Mouse (Mus musculus) E14TG2a.4 (cell line): ENCODE results near the gene Galns.

Source experiments
- CTCF ChIP-seq: conservative IDR thresholded peaks from 2 replicates; pipeline ENCODE4 v1.5.1; 2014; ENCODE audit warnings: low read length
- NANOG ChIP-seq: IDR thresholded peaks from 2 replicates; pipeline ENCODE4 v1.6.1; 2014; ENCODE audit warnings: borderline replicate concordance, low read length, mixed read lengths
- POU5F1 ChIP-seq: IDR thresholded peaks from 2 replicates; pipeline ENCODE4 v1.6.1; 2014; ENCODE audit warnings: low read length, borderline replicate concordance

- TF ChIP-seq CTCF = no peak
- TF ChIP-seq NANOG = no peak
- no peak for TF ChIP-seq POU5F1
Measured at GRCm38 (mm10) chr8:122633205-122633604, 21.9 kb upstream of the Galns start.
